Mouse (Mus musculus): Measurements from ENCODE around the gene Herc4. TPM values are rescaled to one million over a fixed set of nuclear protein-coding genes. Genes with fewer than 3 reads are reported as not detected.

Gene Herc4
- polyA plus RNA-seq (2016; fragmentation: Nextera tagmentation; extraction: Ambion mirVana), result 36.3 and 38.4 TPM in 2 replicates

DNA sequence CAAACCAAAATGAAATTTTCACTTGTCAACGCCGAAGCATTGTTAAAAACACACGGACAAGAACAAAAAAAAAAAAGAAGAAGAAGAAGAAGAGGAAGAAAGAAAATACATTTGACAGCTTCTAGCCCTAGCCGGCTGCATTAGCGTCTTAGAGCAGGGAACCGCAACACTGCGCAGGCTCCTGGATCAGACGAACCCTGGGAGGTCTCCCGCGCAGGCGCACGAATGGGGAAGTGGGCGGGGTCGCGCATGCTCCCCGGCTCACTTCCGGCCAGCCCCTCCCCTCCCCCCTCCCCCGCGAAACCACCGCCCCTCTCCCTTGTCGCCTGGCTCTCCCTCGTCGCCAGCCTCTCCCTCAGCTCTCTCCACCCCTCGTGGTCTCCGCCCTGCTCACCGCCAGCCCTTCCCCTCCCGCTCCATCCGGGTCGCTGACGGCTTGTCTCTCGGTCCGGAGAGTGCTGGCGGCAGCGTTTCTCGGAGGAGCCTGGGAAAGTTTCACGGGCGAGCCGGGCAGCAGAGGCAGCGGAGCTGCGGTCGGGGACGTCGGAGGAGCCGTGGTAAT, at the start of gene Herc4:
Gene Herc4, plus strand, starts transcription at position 318 of the 562 bp plus-strand sequence.
- H3K27ac ChIP-seq, result peak within 1 kb of the TSS; percentile 99
- H3K9me3 ChIP-seq (replicated peaks), result no peaks in the 10 kb centered on the region
- 4% methylated on average over 44 of the region's 44 CpGs for WGBS (ENCODE audit: insufficient replicate concordance)
- H3K4me3 ChIP-seq, result peak within 1 kb of the TSS; percentile 99
- peak; percentile 99 for ATAC-seq
- peak within 1 kb of the TSS; percentile 69 for H3K4me2 ChIP-seq
- H3K4me1 ChIP-seq, result peaks cover 38% of the 10 kb centered on the region
- H3K36me3 ChIP-seq, result peaks cover 16% of the 10 kb centered on the region
- H3K9ac ChIP-seq, result peak within 1 kb of the TSS; percentile 99
- no peaks in the 10 kb centered on the region for H3K27me3 ChIP-seq (replicated peaks)

DNA sequence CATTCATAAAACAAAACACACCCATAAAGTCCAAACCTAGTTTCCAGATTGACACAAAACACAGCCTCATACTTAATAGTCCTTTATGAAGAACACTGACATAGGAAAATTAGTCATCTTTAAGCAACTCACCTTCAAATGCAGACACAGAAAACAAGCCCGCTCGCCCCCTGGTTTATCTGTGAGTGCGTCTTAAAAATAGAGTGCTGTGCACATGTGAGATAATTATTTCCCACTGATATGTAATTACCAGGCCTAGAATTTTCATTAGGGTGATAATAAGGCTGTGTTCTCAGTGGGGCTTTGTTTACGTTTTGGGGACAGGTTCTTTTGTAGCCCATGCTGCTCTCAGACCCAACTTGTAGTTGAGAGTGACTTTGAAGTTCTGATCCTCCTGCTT, 44.6 kb upstream of the Herc4 start:
- peak; percentile 87 for ATAC-seq
- Histone ChIP-seq H3K27ac (peak overlapping the region; percentile 27; the same call in 1 of the 2 replicates), H3K36me3 (no peaks in the 10 kb centered on the region), H3K4me2 (peak overlapping the region; percentile 29), H3K4me1 (peaks cover 17% of the 10 kb centered on the region), H3K9me3 (replicated peaks) (no peaks in the 10 kb centered on the region), H3K9ac (no peak overlapping the region), H3K4me3 (no peak overlapping the region), H3K27me3 (replicated peaks) (no peaks in the 10 kb centered on the region)
- 27% methylated on average over 4 of the region's 4 CpGs for WGBS (ENCODE audit: insufficient replicate concordance)

DNA sequence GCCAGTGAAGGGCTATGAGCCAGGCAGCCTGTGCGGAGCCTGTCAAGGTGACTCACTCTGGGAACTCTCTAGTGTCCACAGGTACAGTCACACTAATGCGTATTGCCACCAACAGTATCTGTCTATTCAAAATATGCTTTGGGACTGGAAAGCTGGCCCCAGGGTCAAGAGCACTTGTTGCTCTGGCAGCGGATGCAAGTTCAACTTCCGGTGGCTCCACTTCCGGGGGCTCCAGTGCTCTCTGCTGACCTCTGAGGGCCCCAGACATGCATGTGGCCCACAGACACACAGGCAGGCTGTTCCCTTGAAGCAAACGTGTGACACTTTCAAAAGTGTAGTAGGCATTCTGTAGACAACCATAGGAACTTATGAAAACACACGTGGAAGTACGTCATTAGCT, 42.1 kb upstream of the Herc4 start:
- no peak overlapping the region for H3K4me2 ChIP-seq
- no peak overlapping the region for H3K4me3 ChIP-seq
- no peaks in the 10 kb centered on the region for H3K27me3 ChIP-seq (replicated peaks)
- peaks cover 17% of the 10 kb centered on the region for H3K4me1 ChIP-seq
- H3K9me3 ChIP-seq (replicated peaks), result no peaks in the 10 kb centered on the region
- H3K27ac ChIP-seq, result no peak overlapping the region
- H3K36me3 ChIP-seq, result no peaks in the 10 kb centered on the region
- ATAC-seq, result no peak
- H3K9ac ChIP-seq, result no peak overlapping the region
- WGBS (ENCODE audit: insufficient replicate concordance), result 71% methylated on average over 8 of the region's 8 CpGs

DNA sequence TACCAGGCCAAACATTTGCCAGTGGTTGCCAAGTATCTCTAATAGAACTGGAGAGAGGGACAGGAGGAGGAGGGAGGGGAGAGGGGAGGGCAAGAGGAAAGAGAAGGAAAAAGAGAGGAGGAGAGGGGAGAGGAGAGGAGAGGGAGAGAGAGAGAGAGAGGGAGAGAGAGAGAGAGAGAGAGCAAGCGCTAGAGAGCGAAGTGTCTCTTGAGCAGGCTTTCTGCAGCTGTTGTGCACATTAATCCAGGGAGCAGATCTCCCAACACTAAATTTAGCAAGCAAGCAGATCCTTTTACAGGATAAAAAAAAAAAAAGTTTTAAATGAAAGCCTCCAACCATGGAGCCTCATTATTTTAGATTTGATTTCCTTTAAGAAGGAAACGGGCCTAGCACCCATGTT, 40.6 kb upstream of the Herc4 start:
- no peak overlapping the region for H3K9ac ChIP-seq
- peaks cover 17% of the 10 kb centered on the region for H3K4me1 ChIP-seq
- H3K4me2 ChIP-seq, result no peak overlapping the region
- H3K9me3 ChIP-seq (replicated peaks), result no peaks in the 10 kb centered on the region
- no peaks in the 10 kb centered on the region for H3K27me3 ChIP-seq (replicated peaks)
- no peaks in the 10 kb centered on the region for H3K36me3 ChIP-seq
- ATAC-seq, result no peak
- H3K4me3 ChIP-seq, result no peak overlapping the region
- no peak overlapping the region for H3K27ac ChIP-seq
- 79% methylated on average over 3 of the region's 3 CpGs for WGBS (ENCODE audit: insufficient replicate concordance)

DNA sequence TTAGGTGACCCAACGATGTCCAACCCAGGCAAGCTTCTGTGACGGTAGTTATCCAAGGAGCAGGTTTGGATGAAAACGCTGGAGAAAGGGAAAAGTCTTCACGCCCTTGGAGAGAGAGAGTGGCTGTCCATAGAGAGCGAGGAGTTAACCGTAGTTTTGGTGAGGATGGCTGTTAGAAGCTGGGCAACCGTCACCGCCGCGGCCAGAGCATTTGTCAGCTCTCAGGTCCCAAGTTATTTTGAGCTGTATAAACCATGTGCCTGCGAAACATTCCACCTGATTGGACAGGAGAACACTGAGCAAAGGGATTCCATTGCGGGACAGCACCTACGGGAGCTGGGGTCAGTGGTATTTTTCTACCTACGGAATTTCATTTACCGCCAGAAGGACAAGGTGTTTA, 39.9 kb upstream of the Herc4 start, which contains the start of gene Mypn:
Gene Mypn, minus strand, starts transcription at position 225 of the 400 bp plus-strand sequence.
- Histone ChIP-seq H3K27ac (no peak within 1 kb of the TSS), H3K36me3 (no peaks in the 10 kb centered on the region), H3K4me2 (no peak within 1 kb of the TSS), H3K9ac (no peak within 1 kb of the TSS), H3K4me3 (no peak within 1 kb of the TSS), H3K27me3 (replicated peaks) (no peaks in the 10 kb centered on the region), H3K4me1 (peaks cover 14% of the 10 kb centered on the region), H3K9me3 (replicated peaks) (no peaks in the 10 kb centered on the region)
- WGBS (ENCODE audit: insufficient replicate concordance), result 78% methylated on average over 15 of the region's 15 CpGs
- ATAC-seq, result no peak

DNA sequence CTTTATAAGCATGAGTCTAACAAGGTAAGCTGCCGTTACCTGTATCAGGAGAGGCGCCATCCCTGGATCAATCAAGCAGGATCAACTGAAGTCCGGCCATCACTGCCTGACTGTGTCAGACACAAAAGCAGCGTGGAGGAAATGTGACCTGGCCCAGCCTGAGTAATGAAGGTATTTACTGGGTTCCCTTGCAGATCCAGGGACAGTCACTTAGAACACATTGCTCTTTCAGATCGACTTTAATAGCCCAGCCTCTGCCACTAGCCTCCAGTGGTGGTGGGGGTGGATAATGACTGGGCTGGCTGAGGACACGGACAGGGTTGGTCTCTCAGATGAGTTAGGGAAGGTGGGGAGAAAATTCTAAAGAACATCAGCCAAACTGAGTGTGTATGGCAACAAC, 34.7 kb upstream of the Herc4 start:
- WGBS (ENCODE audit: insufficient replicate concordance), result 58% methylated on average over 6 of the region's 6 CpGs

DNA sequence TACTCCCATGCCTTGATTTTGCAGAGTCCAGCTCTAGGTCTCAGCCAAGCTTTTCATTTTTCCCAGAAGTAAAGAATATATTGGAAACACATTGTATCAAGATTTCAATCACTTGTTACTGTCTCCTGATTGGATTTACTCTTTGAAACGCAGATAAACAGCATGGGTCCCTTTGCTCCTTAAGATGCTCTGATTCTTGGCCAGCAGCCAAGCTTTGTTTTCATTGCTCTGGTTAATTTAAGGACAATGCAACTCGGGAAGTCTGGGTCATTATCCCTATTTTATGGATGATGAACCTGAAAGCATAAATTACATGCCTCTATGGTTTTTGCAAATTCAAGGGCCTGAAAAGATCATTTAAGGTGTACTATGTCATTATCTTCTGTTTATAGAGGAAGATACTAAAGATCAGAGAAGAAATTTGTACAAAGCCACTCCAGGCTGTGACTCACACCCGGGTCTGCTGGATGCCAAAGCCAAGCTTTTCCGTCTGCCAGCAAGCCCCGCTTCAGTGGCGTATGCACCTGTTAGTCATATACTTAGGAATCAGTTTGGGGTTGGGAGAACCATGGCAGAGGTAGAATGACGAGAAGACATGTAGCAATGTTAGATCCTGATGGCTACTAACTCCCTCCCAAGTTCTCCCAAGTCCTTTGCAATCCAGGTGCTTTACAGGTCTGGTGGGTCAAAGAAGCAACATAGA, 22.4 kb upstream of the Herc4 start:
- Histone ChIP-seq H3K27ac (no peak overlapping the region), H3K9ac (no peak overlapping the region), H3K4me2 (no peak overlapping the region), H3K4me3 (no peak overlapping the region), H3K9me3 (replicated peaks) (no peaks in the 10 kb centered on the region), H3K36me3 (no peaks in the 10 kb centered on the region), H3K4me1 (no peaks in the 10 kb centered on the region), H3K27me3 (replicated peaks) (no peaks in the 10 kb centered on the region)
- WGBS (ENCODE audit: insufficient replicate concordance), result 65% methylated on average over 7 of the region's 7 CpGs
- ATAC-seq, result no peak

More for the DNA sequence above, 34.7 kb upstream of the Herc4 start:
- H3K9me3 ChIP-seq (replicated peaks), result no peaks in the 10 kb centered on the region
- no peak overlapping the region for H3K4me2 ChIP-seq
- no peak for ATAC-seq
- H3K27me3 ChIP-seq (replicated peaks), result no peaks in the 10 kb centered on the region
- no peak overlapping the region for H3K9ac ChIP-seq
- H3K4me3 ChIP-seq, result no peak overlapping the region
- H3K36me3 ChIP-seq, result no peaks in the 10 kb centered on the region
- H3K4me1 ChIP-seq, result no peaks in the 10 kb centered on the region
- H3K27ac ChIP-seq, result no peak overlapping the region

DNA sequence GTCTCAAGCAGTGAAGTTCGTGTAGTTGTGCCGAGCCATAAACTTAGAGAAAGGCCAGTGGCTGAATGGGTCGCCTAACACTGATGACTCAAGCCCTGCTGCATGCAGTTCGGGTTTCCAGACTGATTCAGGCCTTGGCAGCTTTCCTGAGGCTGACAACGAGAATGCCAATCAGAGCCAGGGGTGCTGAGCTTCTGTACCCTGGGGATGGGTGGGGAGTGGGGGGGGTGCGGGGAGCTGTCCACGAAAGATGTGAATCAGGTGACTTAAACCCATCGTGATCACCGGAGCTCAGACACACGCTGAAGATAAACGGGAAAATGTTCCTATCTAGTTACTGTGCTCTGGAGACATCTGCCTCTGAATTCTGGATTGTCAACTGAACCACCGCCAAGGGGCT, 19.3 kb upstream of the Herc4 start:
- no peak for ATAC-seq
- 65% methylated on average over 12 of the region's 12 CpGs for WGBS (ENCODE audit: insufficient replicate concordance)
- H3K4me2 ChIP-seq, result no peak overlapping the region
- no peak overlapping the region for H3K9ac ChIP-seq
- no peaks in the 10 kb centered on the region for H3K9me3 ChIP-seq (replicated peaks)
- H3K27me3 ChIP-seq (replicated peaks), result no peaks in the 10 kb centered on the region
- no peaks in the 10 kb centered on the region for H3K4me1 ChIP-seq
- H3K27ac ChIP-seq, result no peak overlapping the region
- no peaks in the 10 kb centered on the region for H3K36me3 ChIP-seq
- no peak overlapping the region for H3K4me3 ChIP-seq

DNA sequence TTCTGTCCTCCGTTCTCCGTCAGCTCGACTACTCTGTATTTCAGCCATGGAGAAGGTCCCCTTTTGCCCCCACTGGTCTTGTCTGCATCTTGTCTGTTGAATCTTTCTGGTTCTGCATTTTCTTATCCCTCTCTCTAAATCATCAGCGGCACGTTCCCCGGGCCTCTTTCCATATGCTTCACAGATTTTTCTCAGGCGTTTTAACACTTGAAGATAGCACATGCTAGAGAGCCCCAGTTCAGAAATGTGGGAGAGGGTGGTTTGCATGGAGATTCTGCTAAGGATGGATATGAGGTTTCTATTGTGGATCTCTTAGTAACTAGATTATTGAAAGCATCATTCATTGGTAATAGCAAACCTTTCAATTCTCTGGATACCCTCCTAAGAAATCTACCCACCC, 13.3 kb upstream of the Herc4 start:
- Histone ChIP-seq H3K4me2 (no peak overlapping the region), H3K4me1 (no peaks in the 10 kb centered on the region), H3K27ac (no peak overlapping the region), H3K4me3 (no peak overlapping the region), H3K36me3 (no peaks in the 10 kb centered on the region), H3K9ac (no peak overlapping the region), H3K27me3 (replicated peaks) (no peaks in the 10 kb centered on the region), H3K9me3 (replicated peaks) (no peaks in the 10 kb centered on the region)
- 71% methylated on average over 7 of the region's 7 CpGs for WGBS (ENCODE audit: insufficient replicate concordance)
- no peak for ATAC-seq

DNA sequence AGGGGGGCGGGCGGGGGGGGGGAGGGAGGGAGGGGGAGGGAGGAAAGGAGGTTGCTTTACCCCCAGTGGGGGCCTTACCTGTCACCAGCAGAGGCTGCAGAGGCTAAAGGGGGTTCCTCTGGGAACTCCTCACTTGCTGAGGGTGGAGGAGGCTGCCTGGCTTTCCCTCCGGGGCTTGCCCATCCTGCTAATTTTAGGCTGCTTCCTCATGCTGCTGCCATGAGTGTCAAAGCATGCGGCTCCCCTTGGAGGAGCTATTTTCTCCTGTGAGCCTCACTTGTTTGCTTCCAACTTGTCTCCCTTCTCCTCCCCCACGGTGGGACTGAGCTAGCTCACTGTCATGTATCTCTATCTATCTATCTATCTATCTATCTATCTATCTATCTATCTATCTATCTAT, 12.8 kb upstream of the Herc4 start:
- Histone ChIP-seq H3K9me3 (replicated peaks) (no peaks in the 10 kb centered on the region), H3K36me3 (no peaks in the 10 kb centered on the region), H3K4me1 (no peaks in the 10 kb centered on the region), H3K4me3 (no peak overlapping the region), H3K27me3 (replicated peaks) (no peaks in the 10 kb centered on the region), H3K4me2 (no peak overlapping the region), H3K27ac (no peak overlapping the region), H3K9ac (no peak overlapping the region)
- ATAC-seq, result no peak
- 26% methylated on average over 4 of the region's 5 CpGs for WGBS (ENCODE audit: insufficient replicate concordance)

DNA sequence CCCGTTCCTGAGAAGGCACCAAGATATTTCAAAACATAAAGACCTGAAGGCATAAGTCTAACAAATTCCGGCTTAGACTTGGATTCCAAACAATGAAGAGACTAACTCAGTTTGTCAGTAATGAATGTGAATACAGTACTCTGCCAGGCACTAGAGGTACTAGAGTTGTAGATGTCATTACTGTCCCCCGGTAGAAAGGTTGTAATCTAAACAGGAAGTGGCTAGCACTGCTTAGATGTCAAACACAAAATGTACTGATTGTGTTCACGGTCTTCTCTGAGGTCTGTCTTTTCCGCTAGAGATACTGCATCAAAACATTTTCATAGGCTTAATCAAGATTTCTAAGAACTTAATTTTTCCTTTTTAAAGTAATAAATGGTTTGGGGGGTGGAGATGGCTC, 12.0 kb upstream of the Herc4 start:
- no peaks in the 10 kb centered on the region for H3K4me1 ChIP-seq
- ATAC-seq, result no peak
- H3K27ac ChIP-seq, result no peak overlapping the region
- no peaks in the 10 kb centered on the region for H3K9me3 ChIP-seq (replicated peaks)
- no peak overlapping the region for H3K4me2 ChIP-seq
- no peaks in the 10 kb centered on the region for H3K27me3 ChIP-seq (replicated peaks)
- H3K36me3 ChIP-seq, result no peaks in the 10 kb centered on the region
- H3K4me3 ChIP-seq, result no peak overlapping the region
- no peak overlapping the region for H3K9ac ChIP-seq
- WGBS (ENCODE audit: insufficient replicate concordance), result 29% methylated on average over 5 of the region's 5 CpGs

DNA sequence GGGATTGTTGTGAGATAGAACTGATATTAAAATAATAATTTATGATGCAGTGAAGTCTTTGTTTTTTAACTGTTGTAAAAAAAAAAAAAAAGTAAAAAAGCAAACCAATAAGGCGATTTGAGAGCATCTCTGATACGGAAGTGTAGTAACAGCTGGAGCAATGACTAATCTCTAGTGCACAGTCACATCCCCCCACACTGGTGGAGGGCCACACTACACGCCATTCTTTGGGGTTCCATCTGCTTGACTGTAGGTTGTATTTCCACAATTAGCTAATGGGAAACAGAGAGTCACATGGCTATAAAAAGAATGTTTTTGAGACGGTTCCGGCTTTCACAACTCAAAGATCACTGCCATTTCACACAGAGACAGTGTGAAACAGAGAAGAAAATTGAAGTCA, 9.5 kb upstream of the Herc4 start:
- H3K4me3 ChIP-seq, result no peak overlapping the region
- H3K36me3 ChIP-seq, result no peaks in the 10 kb centered on the region
- no peak overlapping the region for H3K4me2 ChIP-seq
- H3K27ac ChIP-seq, result no peak overlapping the region
- WGBS (ENCODE audit: insufficient replicate concordance), result 67% methylated on average over 5 of the region's 5 CpGs
- no peaks in the 10 kb centered on the region for H3K4me1 ChIP-seq
- H3K9me3 ChIP-seq (replicated peaks), result no peaks in the 10 kb centered on the region
- no peaks in the 10 kb centered on the region for H3K27me3 ChIP-seq (replicated peaks)
- no peak overlapping the region for H3K9ac ChIP-seq
- ATAC-seq, result no peak
